Mouse (Mus musculus): ENCODE measurements at regions not wholly inside any gene's neighbourhood (a gene's known extent, or its start where the extent isn't known, plus 50 kb on each side); places are given as distances from the start of the nearest gene placed in this dataset.

DNA sequence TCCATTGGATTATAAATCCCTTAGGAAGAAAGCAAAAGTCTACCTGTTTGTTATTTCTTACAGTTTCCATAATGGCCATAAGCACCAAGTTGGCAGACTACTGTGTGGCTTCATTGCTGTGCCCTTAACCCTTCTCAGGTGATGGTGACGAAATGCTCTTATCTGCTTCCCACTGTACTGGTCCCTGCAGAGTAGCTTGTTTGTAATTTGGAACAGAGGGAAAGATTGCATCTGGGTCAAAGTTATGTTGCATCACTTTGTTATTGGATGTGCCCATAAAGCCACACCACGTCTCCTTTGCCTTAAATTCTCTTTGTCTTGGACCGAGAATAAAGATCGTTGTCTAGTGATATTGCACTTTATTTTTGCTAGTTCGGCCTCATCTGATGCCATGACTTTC, 615.9 kb downstream of the Nfib start:
- no peak for DNase-seq (ENCODE audit: low read depth, low spot score)

DNA sequence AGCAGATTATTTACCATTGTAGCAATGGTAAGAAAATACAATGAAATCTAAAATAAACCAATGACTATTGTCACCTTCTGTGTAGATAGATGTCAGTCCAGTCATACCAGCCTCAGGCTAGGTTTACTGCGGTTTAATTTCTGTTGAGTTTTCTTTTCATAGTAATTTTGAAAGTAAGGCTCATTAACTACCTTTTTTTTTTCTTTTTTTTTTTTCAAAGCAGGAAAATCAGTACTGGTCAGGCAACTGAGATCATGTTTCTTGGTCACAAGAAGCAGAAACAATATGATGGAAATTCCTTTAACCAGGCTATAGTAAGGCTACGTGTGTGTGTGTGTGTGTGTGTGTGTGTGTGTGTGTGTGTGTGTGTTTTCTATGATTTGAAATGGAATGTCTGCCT, 622.0 kb downstream of the Nfib start:
- peak; percentile 11 for DNase-seq (ENCODE audit: low read depth, low spot score)

GRCm38 (mm10) chr4:82068050-82068449, 625.4 kb upstream of the Mpdz start:
- DNase-seq (ENCODE audit: low read depth, low spot score), result no peak

- no peak for DNase-seq (ENCODE audit: low read depth, low spot score)
These were observed 623.2 kb upstream of the Mpdz start for GRCm38 (mm10) chr4:82065641-82066358.

DNA sequence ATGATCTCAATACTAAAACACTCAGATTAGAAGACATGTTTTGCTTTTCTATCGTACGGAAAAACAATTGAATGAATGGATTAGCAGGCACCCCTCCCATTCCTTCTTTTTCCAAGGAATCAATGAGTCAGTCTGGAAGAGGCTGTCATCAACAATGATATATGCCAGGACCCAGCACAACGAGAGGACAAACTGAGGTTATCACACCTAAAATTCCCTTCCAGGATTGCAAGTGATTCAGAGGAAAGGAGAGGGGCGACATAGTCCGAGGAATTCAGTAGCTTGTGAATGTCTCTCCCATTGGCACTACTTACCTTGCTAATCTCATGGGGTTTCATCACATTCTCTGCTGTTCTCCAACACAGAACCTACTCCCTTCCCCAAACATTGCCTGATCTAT, 620.1 kb upstream of the Mpdz start:
- no peak for DNase-seq (ENCODE audit: low read depth, low spot score)

GRCm38 (mm10) chr4:82056671-82057070, 614.1 kb upstream of the Mpdz start:
- no peak for DNase-seq (ENCODE audit: low read depth, low spot score)

DNA sequence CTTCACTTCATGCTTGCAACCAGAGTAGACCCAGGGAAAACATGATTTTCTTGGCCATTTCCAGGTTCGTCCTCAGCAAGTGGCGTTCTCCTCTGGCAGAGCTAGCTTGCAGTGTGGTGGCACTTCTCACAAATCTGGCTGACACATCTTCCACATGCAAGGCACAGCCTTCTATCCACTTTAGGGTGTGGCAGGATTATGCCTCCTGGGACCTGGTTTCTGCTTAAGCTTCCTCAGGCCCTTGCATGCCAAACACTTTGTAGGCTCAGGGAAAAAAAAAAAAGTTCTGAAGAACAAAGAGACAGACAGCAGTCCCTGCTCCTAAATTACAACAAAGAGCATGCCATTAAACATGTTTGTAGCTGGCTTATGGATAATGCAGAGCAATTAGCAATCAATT, 605.6 kb upstream of the Mpdz start:
- DNase-seq (ENCODE audit: low read depth, low spot score), result no peak

DNA sequence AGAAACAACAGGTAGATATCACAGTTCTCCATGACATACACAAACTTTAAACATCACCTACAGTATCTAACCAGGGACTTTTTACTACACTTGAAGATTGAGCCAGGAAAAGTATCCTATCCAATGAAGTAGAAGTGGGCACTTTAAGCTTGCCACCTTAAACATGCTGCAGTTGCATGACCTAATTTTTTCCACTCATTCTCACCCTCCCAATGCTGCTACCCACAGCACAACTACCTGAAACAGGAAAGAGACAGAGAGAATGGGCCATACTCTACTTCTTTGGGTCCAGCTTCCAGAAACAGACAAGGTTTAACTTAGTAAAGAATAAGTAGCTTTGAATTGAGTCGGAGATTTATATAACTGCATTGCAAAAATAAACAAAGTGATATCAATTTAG, 594.9 kb upstream of the Mpdz start:
- no peak for DNase-seq (ENCODE audit: low read depth, low spot score)

DNA sequence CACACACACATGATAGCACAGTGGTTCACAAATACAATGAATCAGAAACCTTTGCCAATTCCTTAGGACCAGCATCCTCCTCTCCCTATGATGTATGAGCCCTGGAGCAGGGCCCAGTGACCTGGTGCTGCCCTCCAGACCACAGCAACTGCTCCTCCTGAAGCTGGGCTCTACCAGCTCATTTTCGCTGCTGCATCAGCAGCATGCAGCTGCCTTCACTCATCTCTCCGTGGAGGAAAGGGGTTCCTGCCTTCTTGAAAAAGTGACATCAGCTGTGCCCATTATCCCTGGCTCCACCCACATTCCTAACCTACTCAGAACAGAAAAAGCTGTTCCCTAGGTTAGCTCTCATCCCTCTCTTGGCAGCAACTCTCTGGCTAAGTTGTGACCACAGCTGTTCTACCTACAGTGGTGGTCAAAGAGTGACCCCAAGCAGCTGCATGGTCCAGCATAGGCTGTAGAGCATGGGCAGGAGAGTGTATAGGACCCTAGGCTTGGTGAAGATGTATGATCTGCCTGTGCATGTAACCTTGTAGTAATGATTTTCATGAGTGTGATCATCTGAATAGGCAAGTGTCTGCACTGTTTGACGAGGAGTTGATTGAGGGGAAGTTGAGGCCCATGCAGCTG, 592.6 kb upstream of the Mpdz start:
- DNase-seq (ENCODE audit: low read depth, low spot score), result no peak

DNA sequence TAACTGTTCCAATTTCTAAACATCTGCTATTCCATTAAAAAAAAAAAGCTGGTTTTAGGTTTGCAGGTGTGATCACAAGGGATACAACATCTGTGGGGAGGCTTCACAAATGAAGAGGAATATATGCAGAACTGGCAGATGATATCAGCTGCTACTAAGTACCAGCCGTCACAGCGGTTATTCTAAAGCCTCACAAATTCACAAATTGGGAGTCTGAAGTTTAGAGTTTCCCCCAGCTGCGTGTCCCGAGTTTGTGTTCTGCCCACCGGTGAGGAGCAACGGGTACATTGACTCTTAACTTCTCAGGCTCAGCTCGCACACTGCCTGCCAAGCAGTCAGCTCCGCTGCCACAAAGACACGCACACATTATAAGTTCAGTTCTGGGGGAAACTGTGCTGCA, 586.6 kb upstream of the Mpdz start:
- DNase-seq (ENCODE audit: low read depth, low spot score), result no peak

GRCm38 (mm10) chr4:82027447-82027881, 584.8 kb upstream of the Mpdz start:
- DNase-seq (ENCODE audit: low read depth, low spot score), result no peak

DNA sequence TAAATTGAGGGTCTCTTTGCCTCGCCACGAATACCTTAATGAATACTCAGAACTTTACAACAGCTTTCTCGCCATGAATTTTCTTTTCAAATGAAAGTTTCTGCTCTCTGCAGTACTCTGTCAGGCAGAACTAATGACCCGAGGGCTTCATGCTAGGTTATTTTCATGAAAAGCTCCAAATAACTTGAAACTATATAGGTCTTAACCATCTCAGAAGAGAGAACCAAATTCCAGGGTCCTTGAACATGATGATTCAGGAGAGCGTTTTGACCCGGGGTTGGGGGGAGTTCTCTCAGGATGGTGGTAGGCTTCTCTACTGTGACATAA, 558.8 kb upstream of the Mpdz start:
- no peak for DNase-seq (ENCODE audit: low read depth, low spot score)

DNA sequence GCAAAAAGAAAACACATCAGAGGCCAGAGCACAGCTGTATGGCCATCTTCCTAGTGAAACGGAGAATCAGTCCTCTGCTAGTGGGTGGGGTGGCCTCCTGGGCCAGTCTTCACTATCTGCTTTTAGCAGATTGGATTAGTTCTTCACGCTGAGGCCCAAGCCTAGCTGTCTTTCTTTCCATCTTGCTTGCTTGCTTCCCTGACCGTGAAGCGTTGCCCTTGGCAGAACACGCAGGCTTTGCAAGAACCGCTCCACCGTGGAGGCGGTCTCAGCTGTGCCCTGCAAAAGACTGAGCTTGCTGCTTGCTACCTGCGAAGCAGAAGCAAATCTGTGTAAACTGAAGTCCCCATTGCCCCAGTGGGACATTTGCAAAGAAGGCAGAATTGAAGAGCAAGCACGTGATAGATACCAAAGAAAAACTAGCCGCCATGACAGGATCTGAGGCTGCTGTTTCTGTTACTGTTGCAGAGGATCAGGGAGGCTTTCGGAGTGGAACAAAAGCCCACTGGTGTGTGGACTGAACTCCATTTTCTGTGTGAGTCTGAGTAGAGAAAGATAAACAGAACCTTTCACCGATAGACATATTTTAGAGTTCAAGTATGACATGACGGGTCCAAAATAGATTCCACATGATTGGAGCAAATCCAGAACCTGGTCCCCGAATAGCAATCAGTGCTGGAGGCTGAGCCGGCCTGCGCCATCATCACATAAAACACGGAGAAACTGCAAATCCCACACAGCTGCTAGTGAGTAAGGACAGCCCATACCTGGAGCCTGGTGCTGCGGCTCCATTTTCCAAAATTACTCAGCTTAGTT, 558.2 kb upstream of the Mpdz start:
- no peak for DNase-seq (ENCODE audit: low read depth, low spot score)

DNA sequence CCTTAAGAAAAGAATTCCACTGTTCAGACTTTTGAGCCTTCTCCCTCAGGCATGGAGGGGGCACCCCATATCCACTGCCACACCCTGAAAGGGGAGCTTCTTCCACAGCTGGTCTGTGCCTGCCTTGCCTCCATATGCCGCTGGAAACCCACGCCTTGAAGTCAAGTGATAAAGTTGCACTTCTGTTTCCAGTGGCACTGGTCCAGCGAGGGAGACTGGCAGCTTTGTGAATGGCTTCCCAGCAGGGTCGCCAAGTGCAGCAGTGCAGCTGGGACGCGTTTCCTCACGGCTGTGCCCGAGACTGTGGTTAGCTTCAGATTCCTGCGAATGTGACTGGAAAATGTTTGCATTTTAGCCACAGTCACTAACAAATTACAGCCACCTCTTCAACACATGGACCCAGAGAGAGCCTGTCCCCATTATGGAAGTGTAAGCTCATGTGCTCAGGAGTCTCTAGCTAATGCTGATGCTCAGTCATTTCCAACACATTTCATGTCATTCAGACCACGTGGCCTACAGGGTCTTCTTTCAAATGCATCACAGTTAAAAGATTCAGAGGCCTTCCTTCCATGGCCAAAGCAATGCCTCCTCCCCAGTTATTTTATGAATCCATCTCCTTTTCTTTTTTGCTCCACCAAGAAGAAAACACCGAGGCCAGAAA, 557.2 kb upstream of the Mpdz start:
- no peak for DNase-seq (ENCODE audit: low read depth, low spot score)

DNA sequence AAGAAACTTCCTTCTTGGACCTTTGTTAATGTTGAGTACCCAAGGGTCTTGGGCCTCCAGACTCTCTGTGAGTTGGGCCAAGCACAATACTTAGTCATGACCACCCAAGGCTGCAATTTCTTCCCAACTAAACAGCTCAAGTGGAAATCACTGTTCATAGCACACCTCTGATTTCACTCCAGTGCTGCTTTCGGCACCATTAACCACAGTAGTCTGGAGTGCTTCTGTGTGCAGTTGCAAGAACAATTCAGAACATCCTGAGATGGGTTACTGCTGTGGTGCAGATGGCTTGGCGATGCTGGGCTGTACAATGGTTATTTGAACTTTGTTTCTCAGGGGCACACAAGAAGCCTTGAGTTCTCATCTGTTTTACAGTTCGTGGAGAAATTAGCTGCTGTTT, 556.5 kb upstream of the Mpdz start:
- no peak for DNase-seq (ENCODE audit: low read depth, low spot score)

GRCm38 (mm10) chr4:81996445-81996844, 553.8 kb upstream of the Mpdz start:
- no peak for DNase-seq (ENCODE audit: low read depth, low spot score)

DNA sequence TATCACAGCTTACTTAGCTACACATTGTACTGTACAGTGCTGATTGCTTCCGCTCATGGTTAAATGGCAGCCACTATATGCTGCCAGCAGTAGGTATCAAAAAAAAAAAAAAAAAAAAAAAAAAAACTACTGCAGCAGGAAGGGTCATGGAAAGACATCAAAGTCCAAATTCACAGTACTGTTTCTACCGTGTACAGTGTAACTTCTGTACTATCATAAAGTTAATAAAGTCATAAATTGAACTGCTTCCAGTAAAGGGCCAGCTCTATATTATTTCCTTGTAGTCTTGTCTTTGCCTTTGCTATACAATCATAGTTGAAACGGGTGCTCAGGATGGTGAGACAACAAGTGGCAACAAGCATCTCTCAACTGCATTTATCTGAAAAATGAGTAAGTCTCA, 552.6 kb upstream of the Mpdz start:
- DNase-seq (ENCODE audit: low read depth, low spot score), result no peak

GRCm38 (mm10) chr4:81988796-81989195, 546.2 kb upstream of the Mpdz start:
- no peak for DNase-seq (ENCODE audit: low read depth, low spot score)

DNA sequence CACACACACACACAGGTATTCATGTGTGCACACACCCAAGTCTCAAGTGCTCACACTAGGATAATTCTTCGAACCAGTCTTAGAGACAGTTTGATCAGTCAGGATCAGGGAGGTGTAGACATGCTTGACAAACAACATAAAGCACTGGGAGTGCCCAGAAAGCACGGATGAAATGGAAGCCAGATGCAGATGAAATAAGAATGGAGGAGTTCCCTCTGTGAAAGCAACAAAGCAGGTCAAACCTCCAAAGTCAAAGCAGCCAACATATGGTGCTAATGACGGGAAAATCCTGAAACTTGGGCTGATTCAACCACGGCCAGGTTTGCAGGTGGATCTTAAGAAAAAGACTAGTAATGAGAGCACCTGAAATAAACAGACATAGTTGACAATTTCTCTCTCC, 544.0 kb upstream of the Mpdz start:
- DNase-seq (ENCODE audit: low read depth, low spot score), result no peak

DNA sequence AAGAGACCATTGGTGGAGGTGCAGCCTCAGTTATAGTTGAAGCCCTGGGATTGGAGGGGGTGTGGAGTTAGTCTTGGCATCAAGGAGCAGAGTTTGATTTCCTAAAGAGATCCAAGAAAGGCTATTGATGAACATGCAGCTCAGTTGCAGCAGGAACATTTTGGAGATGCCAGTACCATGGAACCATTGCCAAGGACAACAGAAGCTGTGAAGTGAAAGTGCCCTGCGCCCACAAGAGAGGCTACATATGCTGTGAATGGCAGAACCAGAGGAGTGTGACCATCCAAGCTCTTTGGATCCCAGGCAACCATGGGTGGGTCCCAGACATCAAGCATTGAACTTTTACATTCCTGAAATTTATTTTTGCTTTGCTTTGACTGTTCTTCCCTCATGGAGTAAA, 539.2 kb upstream of the Mpdz start:
- DNase-seq (ENCODE audit: low read depth, low spot score), result no peak

DNA sequence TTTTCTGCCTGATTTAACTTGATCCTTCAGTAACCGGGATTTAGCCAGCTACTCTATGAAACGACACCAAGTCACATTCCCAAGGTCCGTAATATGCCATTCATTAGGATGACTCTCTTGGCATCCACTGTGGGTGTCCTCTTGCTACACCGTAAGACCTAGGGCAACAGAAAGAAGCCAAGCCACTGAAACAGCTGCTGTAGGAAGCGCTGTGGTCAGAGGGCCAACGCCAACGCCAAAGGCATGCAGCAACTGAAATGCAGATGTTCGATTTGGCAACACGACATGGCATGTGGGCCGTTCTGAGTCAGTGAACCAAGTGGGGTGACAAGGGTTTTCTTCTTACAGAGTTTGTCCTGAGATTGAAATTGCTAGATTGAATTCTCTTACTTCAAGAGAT, 527.9 kb upstream of the Mpdz start:
- no peak for DNase-seq (ENCODE audit: low read depth, low spot score)

DNA sequence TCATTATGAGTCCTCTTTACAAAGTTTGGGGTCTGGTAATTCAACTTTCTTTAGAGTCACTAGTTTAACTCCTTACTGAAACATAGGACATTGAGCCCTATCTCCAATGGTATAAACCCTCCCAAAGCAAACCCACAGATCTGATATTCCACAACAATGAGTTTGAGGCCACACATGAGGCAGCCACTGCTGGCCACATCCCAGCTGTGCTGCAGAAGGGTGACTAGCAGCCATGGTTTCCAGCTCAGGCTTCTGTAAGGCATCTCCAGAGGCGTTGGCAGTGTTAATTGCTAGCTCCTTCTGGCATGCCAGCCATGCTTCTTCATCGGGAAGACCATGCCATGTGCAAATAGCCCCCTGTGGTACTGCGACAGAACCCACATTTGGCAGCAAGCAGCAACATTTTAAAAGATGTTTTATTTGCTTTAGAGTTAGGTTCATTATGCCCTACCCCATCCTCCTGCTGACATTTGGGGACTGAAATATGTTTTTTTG, 527.1 kb upstream of the Mpdz start:
- no peak for DNase-seq (ENCODE audit: low read depth, low spot score)

Measured in A20 (cell line).